14 mouse cellular contexts compared by ENCODE assay signal in the genomic region with DNA sequence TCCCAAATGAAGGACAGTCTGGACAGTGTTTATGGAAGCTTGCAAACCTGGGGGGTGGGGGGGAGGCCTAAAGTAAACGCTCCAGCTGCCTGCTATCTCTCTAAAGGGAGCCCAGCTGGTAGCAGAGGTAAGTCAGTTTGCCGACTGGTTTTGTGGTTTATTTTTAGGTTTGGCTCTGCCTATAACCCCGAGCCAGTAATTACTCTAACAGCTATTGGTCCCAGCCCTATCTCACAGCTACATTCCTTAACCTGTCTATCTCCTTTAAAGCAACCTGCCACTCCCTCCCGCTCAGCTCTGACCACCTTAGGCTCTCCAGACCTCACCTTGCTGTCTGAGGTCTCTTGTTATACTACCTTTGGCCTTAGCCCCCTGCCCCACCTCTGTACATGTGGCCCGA.
"Had no signal": no experiment of that assay in that cellular context is flagged by ENCODE, and none has a peak within 500 bp of the region (broad histone marks: within the 10 kb centered on the region; RNA-seq: fewer than 3 reads in every experiment).

No protein-coding gene starts in this region.

- H3K9me3 ChIP-seq: limb, embryonic 12.5 days; megakaryocyte, embryonic 14.5 days; midbrain, embryonic 12.5 days; stomach, embryonic 15.5 days had no signal

- H3K27ac ChIP-seq: layer of hippocampus, adult 2 months; limb, embryonic 12.5 days; midbrain, embryonic 12.5 days; stomach, embryonic 15.5 days had no signal

- H3K9ac ChIP-seq: limb, embryonic 12.5 days; lung, embryonic 14.5 days; midbrain, embryonic 12.5 days; stomach, embryonic 15.5 days had no signal

- ATAC-seq: midbrain, embryonic 16.5 days had no signal

- H3K27me3 ChIP-seq: limb, embryonic 12.5 days; megakaryocyte, embryonic 14.5 days; midbrain, embryonic 12.5 days; stomach, embryonic 15.5 days had no signal

- H3K4me3 ChIP-seq: layer of hippocampus, adult 2 months; limb, embryonic 12.5 days; megakaryocyte, embryonic 14.5 days; midbrain, embryonic 12.5 days; stomach, embryonic 15.5 days had no signal

- H3K4me2 ChIP-seq: limb, embryonic 12.5 days; lung, embryonic 14.5 days; midbrain, embryonic 12.5 days; stomach, embryonic 15.5 days had no signal

- H3K4me1 ChIP-seq: limb, embryonic 12.5 days; megakaryocyte, embryonic 14.5 days; midbrain, embryonic 12.5 days; stomach, embryonic 15.5 days had no signal

- DNase-seq: kidney, postnatal 10 days; kidney, postnatal 4 days; lung, embryonic 14.5 days; lung, postnatal 10 days; lung, postnatal 4 days; right cerebral cortex, postnatal 14 days; thymus, adult 2 months; thymus, postnatal 25 days had no signal
